Mouse (Mus musculus): ENCODE measurements at regions not wholly inside any gene's neighbourhood (a gene's known extent, or its start where the extent isn't known, plus 50 kb on each side); places are given as distances from the start of the nearest gene placed in this dataset.
A peak's percentile ranks its signal among the peaks of the same experiment; 100 is the strongest.

DNA sequence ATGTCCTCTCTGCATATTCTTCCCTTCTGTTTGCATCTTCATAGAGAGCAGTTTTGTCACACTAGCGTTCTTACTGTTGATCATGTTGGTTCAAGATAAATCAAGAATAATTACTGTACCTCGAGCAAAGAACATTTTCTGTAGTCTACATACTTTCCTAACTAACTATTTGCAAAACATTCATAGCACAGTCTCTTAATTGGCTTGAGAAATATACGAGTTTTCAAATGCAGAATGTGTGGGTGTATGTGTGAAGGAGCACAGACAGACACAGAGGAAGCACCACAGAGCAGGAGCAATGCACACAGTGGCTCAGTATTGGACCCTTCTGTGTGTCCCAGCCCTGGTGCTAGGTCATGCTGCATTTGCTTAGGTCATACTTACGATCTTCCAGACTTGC is 322.7 kb upstream of the 4931417E11Rik start:
- DNase-seq (ENCODE audit: low spot score in 2 of 2), result peak in 1 of 2 experiments; percentile 27
- 0 out of 2 replicates have a peak overlapping the region, but pooled peaks have one; percentile 2 for H3K27ac ChIP-seq
- no peak overlapping the region for H3K4me3 ChIP-seq
- TF ChIP-seq CTCF (conservative IDR thresholded peaks at IDR 0.05), result no peak

GRCm38 (mm10) chr6:73756207-73756815 is 286.8 kb upstream of the 4931417E11Rik start:
- Histone ChIP-seq H3K27ac (0 out of 2 replicates have a peak overlapping the region, but pooled peaks have one; percentile 18), H3K4me3 (no peak overlapping the region)
- no peak for DNase-seq (ENCODE audit: low spot score in 2 of 2)
- no peak for TF ChIP-seq CTCF (conservative IDR thresholded peaks at IDR 0.05)

All from layer of hippocampus, adult 2 months (tissue).